Mouse (Mus musculus) hindbrain, postnatal 0 days (tissue): ENCODE results near the gene Ssb. TPM values are rescaled to one million over a fixed set of nuclear protein-coding genes. Genes with fewer than 3 reads are reported as not detected.

Experiments
- ATAC-seq: fragments of 200-750 bp; cut with Nextera tagmentation; 2 replicates; pipeline ENCODE4 v1.8.0; 2017; ENCODE audit warnings: mild to moderate bottlenecking, moderate TSS enrichment, moderate library complexity
- DNase-seq: peaks from one replicate; pipeline ENCODE4 v3.0.0-alpha.2; 2015; ENCODE audit warnings: low spot score
- H3K27ac ChIP-seq: fragments of 300-500 bp; sonication (generic); 2 replicates; pipeline ENCODE4 v1.5.1; 2014; ENCODE audit warnings: mild to moderate bottlenecking
- H3K27me3 ChIP-seq: fragments of 300-500 bp; sonication (generic); 2 replicates; pipeline ENCODE4 v1.6.1; 2014; ENCODE audit warnings: low read length, mixed read lengths; ENCODE audit not compliant: insufficient read depth
- H3K36me3 ChIP-seq: fragments of 300-500 bp; sonication (generic); 2 replicates; pipeline ENCODE4 v1.6.1; 2014; ENCODE audit warnings: low read length, mixed read lengths; ENCODE audit not compliant: insufficient read depth
- H3K4me1 ChIP-seq: fragments of 300-500 bp; sonication (generic); 2 replicates; pipeline ENCODE4 v1.6.1; 2014; ENCODE audit warnings: antibody characterized with exemption, low read length, mixed read lengths; ENCODE audit not compliant: insufficient read depth
- H3K4me2 ChIP-seq: fragments of 300-500 bp; sonication (generic); 2 replicates; pipeline ENCODE4 v1.6.1; 2014; ENCODE audit warnings: low read depth, mild to moderate bottlenecking, low read length, moderate library complexity, mixed read lengths
- H3K4me3 ChIP-seq: fragments of 300-500 bp; sonication (generic); 2 replicates; pipeline ENCODE4 v1.5.1; 2014; ENCODE audit warnings: low read length
- H3K9ac ChIP-seq: fragments of 300-500 bp; sonication (generic); replicated peaks from 2 replicates; pipeline ENCODE4 v1.6.1; 2014; ENCODE audit warnings: mild to moderate bottlenecking, low read length, moderate library complexity, mixed read lengths
- H3K9me3 ChIP-seq: fragments of 300-500 bp; sonication (generic); 2 replicates; pipeline ENCODE4 v1.6.1; 2016; ENCODE audit warnings: low read length, mixed read lengths
- CTCF ChIP-seq: IDR thresholded peaks from 2 replicates; pipeline ENCODE4 v1.5.1; 2016; ENCODE audit warnings: antibody characterized with exemption, control low read depth, low read depth
- WGBS: fragments of 180-500 bp; shearing (Covaris S2); extraction: QIAGEN DNeasy Blood & Tissue Kit; methylation state at CpG from one replicate; pipeline ENCODE4 v1.1.7; 2014; 5-methylcytosine and 5-hydroxymethylcytosine counted together
- polyA plus RNA-seq: library from polyadenylated mRNA; unstranded; fragments of >200 nt; fragmentation: Nextera tagmentation; extraction: Ambion mirVana; gene quantifications from 2 replicates; pipeline ENCODE4 v1.2.1, GENCODE M21; 2015
- total RNA-seq: library from RNA; depleted of rRNA; stranded (reverse); fragments of >200 nt; gene quantifications from 2 replicates; pipeline ENCODE4 v1.2.3, GENCODE M21; 2014

The Ssb gene
- total and polyA plus RNA-seq, 2 experiments from 2014 or later = 32.2 to 288 TPM

GRCm38 (mm10) chr2:69823129-69823677 lies 38.2 kb upstream of the Ssb start:
- 1% methylated on average over 45 of the region's 45 CpGs for WGBS
- Histone ChIP-seq H3K4me2 (peak overlapping the region; percentile 77), H3K27ac (peak overlapping the region; percentile 98), H3K9ac (peak overlapping the region; percentile 97), H3K4me1 (peaks cover 14% of the 10 kb centered on the region), H3K27me3 (no peaks in the 10 kb centered on the region), H3K4me3 (peak overlapping the region; percentile 83), H3K36me3 (peaks cover 3% of the 10 kb centered on the region; the same call in 1 of the 2 replicates), H3K9me3 (no peaks in the 10 kb centered on the region)
- peak; percentile 80 for DNase-seq
- peak; percentile 84 for ATAC-seq
- TF ChIP-seq CTCF = no peak

GRCm38 (mm10) chr2:69825898-69826297 lies 35.5 kb upstream of the Ssb start:
- peak overlapping the region; percentile 74 for H3K27ac ChIP-seq
- no peak for ATAC-seq
- no peak for TF ChIP-seq CTCF
- H3K36me3 ChIP-seq = peaks cover 16% of the 10 kb centered on the region; the same call in 1 of the 2 replicates
- H3K9me3 ChIP-seq = no peaks in the 10 kb centered on the region
- WGBS = 67% methylated on average over 10 of the region's 10 CpGs
- no peaks in the 10 kb centered on the region for H3K27me3 ChIP-seq
- peak overlapping the region; percentile 31; the same call in 1 of the 2 replicates for H3K9ac ChIP-seq
- H3K4me3 ChIP-seq = no peak overlapping the region
- H3K4me1 ChIP-seq = peaks cover 14% of the 10 kb centered on the region
- H3K4me2 ChIP-seq = peak overlapping the region; percentile 34; the same call in 1 of the 2 replicates
- no peak for DNase-seq

- 30% methylated on average over 2 of the region's 2 CpGs for WGBS
- peak; percentile 55 for DNase-seq
- Histone ChIP-seq H3K27ac (peak overlapping the region; percentile 74), H3K36me3 (peaks cover 19% of the 10 kb centered on the region; the same call in 1 of the 2 replicates), H3K27me3 (no peaks in the 10 kb centered on the region), H3K9ac (peak overlapping the region; percentile 31; the same call in 1 of the 2 replicates), H3K4me2 (peak overlapping the region; percentile 34), H3K4me1 (peaks cover 14% of the 10 kb centered on the region), H3K4me3 (no peak overlapping the region), H3K9me3 (no peaks in the 10 kb centered on the region)
- TF ChIP-seq CTCF = no peak
- ATAC-seq = no peak
Observed at GRCm38 (mm10) chr2:69826380-69826779, 35.0 kb upstream of the Ssb start.

- Histone ChIP-seq H3K9ac (no peak overlapping the region), H3K4me3 (no peak overlapping the region), H3K4me1 (peaks cover 14% of the 10 kb centered on the region), H3K36me3 (peaks cover 19% of the 10 kb centered on the region; the same call in 1 of the 2 replicates), H3K27ac (no peak overlapping the region), H3K9me3 (no peaks in the 10 kb centered on the region), H3K4me2 (no peak overlapping the region), H3K27me3 (no peaks in the 10 kb centered on the region)
- no peak for TF ChIP-seq CTCF
- ATAC-seq (no peak), DNase-seq (no peak)
- WGBS = 57% methylated on average over 7 of the region's 7 CpGs
Observed at GRCm38 (mm10) chr2:69828031-69828430, 33.3 kb upstream of the Ssb start.

GRCm38 (mm10) chr2:69829680-69830079 lies 31.7 kb upstream of the Ssb start:
- H3K27ac ChIP-seq = no peak overlapping the region

GRCm38 (mm10) chr2:69830116-69830515 lies 31.2 kb upstream of the Ssb start:
- peaks cover 5% of the 10 kb centered on the region; the same call in 1 of the 2 replicates for H3K4me1 ChIP-seq
- H3K4me3 ChIP-seq = no peak overlapping the region
- TF ChIP-seq CTCF = no peak
- H3K4me2 ChIP-seq = no peak overlapping the region
- ATAC-seq = no peak
- WGBS = 92% methylated on average over 8 of the region's 8 CpGs
- DNase-seq = no peak
- peaks cover 31% of the 10 kb centered on the region for H3K36me3 ChIP-seq
- H3K27me3 ChIP-seq = no peaks in the 10 kb centered on the region
- H3K9ac ChIP-seq = no peak overlapping the region
- no peak overlapping the region for H3K27ac ChIP-seq
- no peaks in the 10 kb centered on the region for H3K9me3 ChIP-seq

More at GRCm38 (mm10) chr2:69829680-69830079, 31.7 kb upstream of the Ssb start:
- Histone ChIP-seq H3K9ac (no peak overlapping the region), H3K27me3 (no peaks in the 10 kb centered on the region), H3K9me3 (no peaks in the 10 kb centered on the region), H3K4me3 (no peak overlapping the region), H3K36me3 (peaks cover 28% of the 10 kb centered on the region), H3K4me1 (peaks cover 10% of the 10 kb centered on the region), H3K4me2 (no peak overlapping the region)
- DNase-seq (no peak), ATAC-seq (no peak)
- WGBS = 95% methylated on average over 2 of the region's 2 CpGs
- no peak for TF ChIP-seq CTCF

- H3K9me3 ChIP-seq = no peaks in the 10 kb centered on the region
- no peak for TF ChIP-seq CTCF
- no peak overlapping the region for H3K4me3 ChIP-seq
- DNase-seq = no peak
- H3K4me1 ChIP-seq = no peaks in the 10 kb centered on the region
- ATAC-seq = peak; percentile 21; the same call in 1 of the 2 replicates
- H3K4me2 ChIP-seq = no peak overlapping the region
- peaks cover 17% of the 10 kb centered on the region for H3K36me3 ChIP-seq
- H3K9ac ChIP-seq = no peak overlapping the region
- no peak overlapping the region for H3K27ac ChIP-seq
- H3K27me3 ChIP-seq = no peaks in the 10 kb centered on the region
- 82% methylated on average over 5 of the region's 7 CpGs for WGBS
Observed at GRCm38 (mm10) chr2:69837244-69837967, 24.0 kb upstream of the Ssb start.
